Comparison of ENCODE assay signal across 8 mouse cellular contexts in genomic region chr10:127078677-127079575, GRCm38 (mm10). TPM values are rescaled to one million over a fixed set of nuclear protein-coding genes. Genes with fewer than 3 reads are reported as not detected.
DNase-seq lines count a peak whose midpoint lies in the region; ATAC-seq and TF ChIP-seq lines count a peak whose summit lies in the region.

No protein-coding gene starts in this region.

- peak; percentile 38 for ATAC-seq in kidney, embryonic 14.5 days (ENCODE audit: low FRiP score, low TSS enrichment)
- ATAC-seq in forebrain, embryonic 16.5 days, result peak; percentile 73
- peak; percentile 76 for ATAC-seq in midbrain, embryonic 16.5 days
- ATAC-seq in megakaryocyte, adult 5-6 weeks (ENCODE audit: poor library complexity, severe bottlenecking), result no peak

- TF ChIP-seq POLR2A in cerebellum, adult 2 months (IDR thresholded peaks at IDR 0.05; ENCODE audit: borderline replicate concordance, insufficient read depth, low read length), result peak; percentile 37; the same call in 1 of the 2 replicates

- H3K4me3 ChIP-seq in kidney, embryonic 14.5 days (ENCODE audit: low read length), result peak overlapping the region; percentile 51
- H3K4me3 ChIP-seq in cerebellum, adult 2 months (replicated peaks; ENCODE audit: insufficient read depth, low read depth, low read length), result peak overlapping the region; percentile 99
- peak overlapping the region; percentile 79 for H3K4me3 ChIP-seq in forebrain, embryonic 16.5 days (replicated peaks; ENCODE audit: low read length)
- peak overlapping the region; percentile 88 for H3K4me3 ChIP-seq in midbrain, embryonic 16.5 days (ENCODE audit: low read depth, low read length)

- no peaks in the 10 kb centered on the region for H3K9me3 ChIP-seq in kidney, embryonic 14.5 days (ENCODE audit: control insufficient read depth, low read length)
- H3K9me3 ChIP-seq in forebrain, embryonic 16.5 days (ENCODE audit: control insufficient read depth, low read length), result no peaks in the 10 kb centered on the region
- no peaks in the 10 kb centered on the region for H3K9me3 ChIP-seq in midbrain, embryonic 16.5 days (replicated peaks; ENCODE audit: control insufficient read depth, low read length, poor library complexity, severe bottlenecking)

- no peak overlapping the region for H3K27ac ChIP-seq in kidney, embryonic 14.5 days (ENCODE audit: low read depth, low read length)
- peak overlapping the region; percentile 97 for H3K27ac ChIP-seq in cerebellum, adult 2 months (ENCODE audit: insufficient read depth, low read length)
- peak overlapping the region; percentile 79 for H3K27ac ChIP-seq in forebrain, embryonic 16.5 days (ENCODE audit: low read length)
- H3K27ac ChIP-seq in midbrain, embryonic 16.5 days (ENCODE audit: low read length), result peak overlapping the region; percentile 95

- H3K9ac ChIP-seq in kidney, embryonic 14.5 days (ENCODE audit: low read depth, low read length), result peak overlapping the region; percentile 53
- H3K9ac ChIP-seq in forebrain, embryonic 16.5 days (replicated peaks; ENCODE audit: low read depth, low read length), result peak overlapping the region; percentile 83
- H3K9ac ChIP-seq in midbrain, embryonic 16.5 days (ENCODE audit: low read depth, low read length), result peak overlapping the region; percentile 99

- H3K36me3 ChIP-seq in kidney, embryonic 14.5 days (ENCODE audit: control insufficient read depth, insufficient read depth, low read length), result no peaks in the 10 kb centered on the region
- no peaks in the 10 kb centered on the region for H3K36me3 ChIP-seq in forebrain, embryonic 16.5 days (ENCODE audit: control insufficient read depth, insufficient read depth)
- peaks cover 6% of the 10 kb centered on the region for H3K36me3 ChIP-seq in midbrain, embryonic 16.5 days (ENCODE audit: control insufficient read depth, insufficient read depth, low read length)

- no peak for DNase-seq in kidney, adult 11 months
- DNase-seq in cerebellum, adult 2 months, result peak; percentile 79 to 84
- peak; percentile 69 to 70 for DNase-seq in kidney, postnatal 4 days
- DNase-seq in urinary bladder, postnatal 14 days (ENCODE audit: low spot score), result no peak

- TF ChIP-seq CTCF in cerebellum, adult 2 months (IDR thresholded peaks at IDR 0.05; ENCODE audit: borderline replicate concordance, insufficient read depth, low read depth, low read length), result no peak

- peaks cover 28% of the 10 kb centered on the region for H3K4me1 ChIP-seq in kidney, embryonic 14.5 days (ENCODE audit: control insufficient read depth, insufficient read depth, low read length)
- H3K4me1 ChIP-seq in cerebellum, adult 2 months (ENCODE audit: control insufficient read depth, insufficient read depth, low read length), result peaks cover 26% of the 10 kb centered on the region
- peaks cover 39% of the 10 kb centered on the region for H3K4me1 ChIP-seq in forebrain, embryonic 16.5 days (replicated peaks; ENCODE audit: control insufficient read depth, insufficient read depth, low read length)
- peaks cover 43% of the 10 kb centered on the region for H3K4me1 ChIP-seq in midbrain, embryonic 16.5 days (ENCODE audit: control insufficient read depth, insufficient read depth, low read length)

- WGBS in kidney, embryonic 14.5 days, result 1% methylated on average over 35 of the region's 49 CpGs
- 1% methylated on average over 36 of the region's 49 CpGs for WGBS in cerebellum, adult 2 months
- WGBS in forebrain, embryonic 16.5 days, result under 1% methylated on average over 30 of the region's 49 CpGs
- WGBS in midbrain, embryonic 16.5 days, result 0% methylated on average over 24 of the region's 49 CpGs

- peak overlapping the region; percentile 96 for H3K4me2 ChIP-seq in kidney, embryonic 14.5 days (replicated peaks; ENCODE audit: low read depth, low read length)
- peak overlapping the region; percentile 88 for H3K4me2 ChIP-seq in forebrain, embryonic 16.5 days (ENCODE audit: low read length)
- peak overlapping the region; percentile 99 for H3K4me2 ChIP-seq in midbrain, embryonic 16.5 days (ENCODE audit: low read length)

- H3K27me3 ChIP-seq in kidney, embryonic 14.5 days (ENCODE audit: control insufficient read depth, insufficient read depth, low read length), result peaks cover 76% of the 10 kb centered on the region
- no peaks in the 10 kb centered on the region for H3K27me3 ChIP-seq in cerebellum, adult 2 months (ENCODE audit: control insufficient read depth, insufficient read depth, low read length)
- H3K27me3 ChIP-seq in forebrain, embryonic 16.5 days (replicated peaks; ENCODE audit: control insufficient read depth, insufficient read depth, low read length), result peaks cover 11% of the 10 kb centered on the region
- H3K27me3 ChIP-seq in midbrain, embryonic 16.5 days (ENCODE audit: control insufficient read depth, insufficient read depth, low read depth, low read length), result 0 out of 2 replicates have a peak, but pooled peaks cover 3% of the 10 kb centered on the region

RNA-seq across cellular contexts. Expression of gene Agap2, which starts 3.8 kb away (rescaled TPM):
- 0.07 and 0.61 TPM in 2 replicates for polyA plus RNA-seq in kidney, embryonic 14.5 days (2014; fragmentation: Nextera tagmentation; extraction: Ambion mirVana)
- 99.5 and 109 TPM in 2 replicates for polyA plus RNA-seq in cerebellum, adult 2 months (2012; rRNA removed)
- polyA plus RNA-seq in forebrain, embryonic 16.5 days (2015; fragmentation: Nextera tagmentation; extraction: Ambion mirVana), result 2.2 and 4.7 TPM in 2 replicates
- 5.1 and 5.3 TPM in 2 replicates for polyA plus RNA-seq in midbrain, embryonic 16.5 days (2015; fragmentation: Nextera tagmentation; extraction: Ambion mirVana)
- 4.1 and 8.3 TPM in 2 replicates for total RNA-seq in megakaryocyte, adult 5-6 weeks (2015)
- 32.5 and 35.4 TPM in 2 replicates for total RNA-seq in megakaryocyte, adult 5-6 weeks (2017)

RNA-seq across cellular contexts. Expression of gene Tspan31, which starts 8.9 kb away (rescaled TPM):
- polyA plus RNA-seq in kidney, embryonic 14.5 days (2014; fragmentation: Nextera tagmentation; extraction: Ambion mirVana), result 106 and 153 TPM in 2 replicates
- 81.6 and 84.6 TPM in 2 replicates for polyA plus RNA-seq in cerebellum, adult 2 months (2012; rRNA removed)
- polyA plus RNA-seq in forebrain, embryonic 16.5 days (2015; fragmentation: Nextera tagmentation; extraction: Ambion mirVana), result 119 and 120 TPM in 2 replicates
- 105 and 110 TPM in 2 replicates for polyA plus RNA-seq in midbrain, embryonic 16.5 days (2015; fragmentation: Nextera tagmentation; extraction: Ambion mirVana)
- total RNA-seq in megakaryocyte, adult 5-6 weeks (2015), result 70.0 and 82.5 TPM in 2 replicates
- total RNA-seq in megakaryocyte, adult 5-6 weeks (2017), result 61.6 and 62.5 TPM in 2 replicates

RNA-seq across cellular contexts. Expression of gene Cdk4, which starts 15.6 kb away (rescaled TPM):
- polyA plus RNA-seq in kidney, embryonic 14.5 days (2014; fragmentation: Nextera tagmentation; extraction: Ambion mirVana), result 2,221 and 2,763 TPM in 2 replicates
- polyA plus RNA-seq in cerebellum, adult 2 months (2012; rRNA removed), result 141 and 143 TPM in 2 replicates
- polyA plus RNA-seq in forebrain, embryonic 16.5 days (2015; fragmentation: Nextera tagmentation; extraction: Ambion mirVana), result 1,494 and 1,664 TPM in 2 replicates
- 646 and 776 TPM in 2 replicates for polyA plus RNA-seq in midbrain, embryonic 16.5 days (2015; fragmentation: Nextera tagmentation; extraction: Ambion mirVana)
- 276 and 285 TPM in 2 replicates for total RNA-seq in megakaryocyte, adult 5-6 weeks (2015)
- total RNA-seq in megakaryocyte, adult 5-6 weeks (2017), result 174 and 258 TPM in 2 replicates

RNA-seq across cellular contexts. Expression of gene March9, which starts 18.9 kb away (rescaled TPM):
- polyA plus RNA-seq in kidney, embryonic 14.5 days (2014; fragmentation: Nextera tagmentation; extraction: Ambion mirVana), result 1.5 and 2.6 TPM in 2 replicates
- 11.8 TPM in 2 replicates for polyA plus RNA-seq in cerebellum, adult 2 months (2012; rRNA removed)
- polyA plus RNA-seq in forebrain, embryonic 16.5 days (2015; fragmentation: Nextera tagmentation; extraction: Ambion mirVana), result 5.3 and 6.6 TPM in 2 replicates
- 5.6 and 6.3 TPM in 2 replicates for polyA plus RNA-seq in midbrain, embryonic 16.5 days (2015; fragmentation: Nextera tagmentation; extraction: Ambion mirVana)
- 0.04 TPM in 1 of 2 replicates, not detected in the other for total RNA-seq in megakaryocyte, adult 5-6 weeks (2015)
- 0.22 and 0.37 TPM in 2 replicates for total RNA-seq in megakaryocyte, adult 5-6 weeks (2017)

RNA-seq across cellular contexts. Expression of gene Cyp27b1, which starts 30.9 kb away (rescaled TPM):
- 0.36 and 0.41 TPM in 2 replicates for polyA plus RNA-seq in kidney, embryonic 14.5 days (2014; fragmentation: Nextera tagmentation; extraction: Ambion mirVana)
- polyA plus RNA-seq in cerebellum, adult 2 months (2012; rRNA removed), result 0.19 and 0.29 TPM in 2 replicates
- polyA plus RNA-seq in forebrain, embryonic 16.5 days (2015; fragmentation: Nextera tagmentation; extraction: Ambion mirVana), result 0.20 and 0.26 TPM in 2 replicates
- 0.08 and 0.14 TPM in 2 replicates for polyA plus RNA-seq in midbrain, embryonic 16.5 days (2015; fragmentation: Nextera tagmentation; extraction: Ambion mirVana)
- total RNA-seq in megakaryocyte, adult 5-6 weeks (2015), result not detected in 2 replicates
- not detected in 2 replicates for total RNA-seq in megakaryocyte, adult 5-6 weeks (2017)

Comparison
In these comparisons a context has a peak if more than half of its experiments do, and no peak if none do; other contexts are left out.
1. DNase-seq: peak in cerebellum, adult 2 months (2 of 2) and kidney, postnatal 4 days (2 of 2); none in kidney, adult 11 months (single experiment) and urinary bladder, postnatal 14 days (single experiment).
2. RNA of gene Agap2, which starts 3.8 kb away (polyA plus RNA-seq): 99.5 to 109 TPM in cerebellum, adult 2 months; 5.1 to 5.3 TPM in midbrain, embryonic 16.5 days, 2.2 to 4.7 TPM in forebrain, embryonic 16.5 days and 0.07 to 0.61 TPM in kidney, embryonic 14.5 days; every median in the first group is over 10 times any median in the second.
3. Peak in every context shown above with its lines, with median percentiles within 50 percentile points of each other: H3K4me2 ChIP-seq, H3K4me3 ChIP-seq and H3K9ac ChIP-seq.